Mouse (Mus musculus) ES-E14 (cell line): Measurements from ENCODE around the gene Siglec1.

Experiments used
- HCFC1 ChIP-seq: IDR thresholded peaks from 2 replicates; pipeline ENCODE4 v1.6.1; 2012; ENCODE audit warnings: low read length, inconsistent platforms, borderline replicate concordance; ENCODE audit not compliant: insufficient read depth
- MAFK ChIP-seq: IDR thresholded peaks from 2 replicates; pipeline ENCODE4 v1.6.1; 2014; ENCODE audit warnings: mild to moderate bottlenecking, low read depth, low read length, inconsistent platforms; ENCODE audit not compliant: insufficient read depth
- ZC3H11A ChIP-seq: IDR thresholded peaks from 2 replicates; pipeline ENCODE4 v1.6.1; 2012; ENCODE audit warnings: low read depth, mild to moderate bottlenecking, inconsistent platforms, low read length, borderline replicate concordance

GRCm38 (mm10) chr2:131054646-131055264, 31.8 kb downstream of the Siglec1 start:
- TF ChIP-seq ZC3H11A (no peak), HCFC1 (no peak), MAFK (no peak)
